Comparison of ENCODE assay signal across 29 mouse cellular contexts in the genomic region with DNA sequence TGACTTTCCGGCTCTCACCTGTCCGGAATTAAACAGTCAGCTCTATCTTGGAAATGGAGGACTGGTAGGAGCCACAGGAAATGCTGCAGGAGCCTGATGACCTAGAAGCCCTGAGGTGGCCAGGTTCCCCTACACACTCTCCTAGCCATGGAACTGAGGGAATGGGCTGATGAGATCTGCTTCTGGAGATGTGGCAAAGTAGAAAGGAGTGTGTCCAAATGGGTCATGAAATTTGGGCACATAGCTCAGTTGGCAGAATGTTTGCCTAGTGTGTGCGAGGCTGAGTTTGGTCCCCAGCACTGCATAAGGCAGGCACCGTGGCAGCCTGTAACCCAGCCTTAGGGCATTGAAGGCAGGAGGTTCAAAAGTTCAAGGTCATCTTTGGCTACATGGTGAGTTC. TPM values are rescaled to one million over a fixed set of nuclear protein-coding genes. Genes with fewer than 3 reads are reported as not detected.
DNase-seq lines count a peak whose midpoint lies in the region; ATAC-seq and TF ChIP-seq lines count a peak whose summit lies in the region.
"Had no signal": no experiment of that assay in that cellular context is flagged by ENCODE, and none has a peak within 500 bp of the region (broad histone marks: within the 10 kb centered on the region; RNA-seq: fewer than 3 reads in every experiment).

No protein-coding gene starts in this region.

- no peaks in the 10 kb centered on the region for H3K79me2 ChIP-seq in liver, adult 2 months (ENCODE audit: control insufficient read depth, insufficient read depth, low read length)

- TF ChIP-seq POLR2A in liver, adult 2 months (IDR thresholded peaks at IDR 0.05; ENCODE audit: extremely low read depth, insufficient read depth, low read length): no peak

- no peak overlapping the region for H3K4me2 ChIP-seq in heart, embryonic 13.5 days
- H3K4me2 ChIP-seq: embryonic facial prominence, embryonic 15.5 days; forebrain, embryonic 13.5 days; heart, embryonic 12.5 days; hindbrain, embryonic 15.5 days; kidney, embryonic 15.5 days; liver, embryonic 11.5 days; lung, embryonic 15.5 days; midbrain, embryonic 13.5 days had no signal

- no peaks in the 10 kb centered on the region for H3K27me3 ChIP-seq in heart, embryonic 13.5 days (replicated peaks)
- no peaks in the 10 kb centered on the region for H3K27me3 ChIP-seq in liver, adult 2 months (ENCODE audit: control insufficient read depth, insufficient read depth, low read length)
- H3K27me3 ChIP-seq: CH12.LX; embryonic facial prominence, embryonic 15.5 days; forebrain, embryonic 13.5 days; heart, embryonic 12.5 days; hindbrain, embryonic 15.5 days; kidney, embryonic 15.5 days; lung, embryonic 15.5 days; midbrain, embryonic 13.5 days had no signal

- ATAC-seq in heart, embryonic 13.5 days (ENCODE audit: extremely low read depth, insufficient number of reproducible peaks, low FRiP score, low TSS enrichment): no peak
- ATAC-seq: forebrain, embryonic 13.5 days; midbrain, embryonic 13.5 days had no signal

- DNase-seq in adrenal gland, adult 2 months: peak; percentile 36
- no peak for DNase-seq in adrenal gland, postnatal 36 days
- DNase-seq in heart, adult 11 months: no peak
- peak; percentile 87 for DNase-seq in liver, adult 2 months (ENCODE audit: extremely low read depth, low read depth, low spot score)
- DNase-seq in liver: no peak
- DNase-seq in right cerebral cortex, postnatal 25 days: no peak
- DNase-seq: cerebellum, adult 8-10 months; kidney, postnatal 25 days; retina, postnatal 1 day; right cerebral cortex, postnatal 14 days; spleen, adult 18-20 months; thymus, postnatal 14 days had no signal

- H3K9me3 ChIP-seq in heart, embryonic 13.5 days: no peaks in the 10 kb centered on the region
- H3K9me3 ChIP-seq: embryonic facial prominence, embryonic 10.5 days; embryonic facial prominence, embryonic 15.5 days; forebrain, embryonic 13.5 days; G1E; heart, embryonic 12.5 days; hindbrain, embryonic 15.5 days; kidney, embryonic 15.5 days; lung, embryonic 15.5 days; megakaryocyte, embryonic 14.5 days; midbrain, embryonic 13.5 days had no signal

- H3K9ac ChIP-seq in heart, embryonic 13.5 days: no peak overlapping the region
- H3K9ac ChIP-seq in liver, adult 2 months (ENCODE audit: low read depth, low read length): no peak overlapping the region
- H3K9ac ChIP-seq: embryonic facial prominence, embryonic 15.5 days; forebrain, embryonic 13.5 days; heart, embryonic 12.5 days; hindbrain, embryonic 15.5 days; kidney, embryonic 15.5 days; lung, embryonic 15.5 days; midbrain, embryonic 13.5 days had no signal

- TF ChIP-seq CTCF in liver, adult 2 months (IDR thresholded peaks at IDR 0.05; ENCODE audit: low read depth, low read length): no peak

- H3K4me1 ChIP-seq in heart, embryonic 13.5 days: peaks cover 34% of the 10 kb centered on the region
- H3K4me1 ChIP-seq in liver, adult 2 months (ENCODE audit: control insufficient read depth, insufficient read depth, low read length): peaks cover 19% of the 10 kb centered on the region
- H3K4me1 ChIP-seq: forebrain, embryonic 13.5 days had no signal

- H3K27ac ChIP-seq in heart, embryonic 13.5 days (replicated peaks): peak overlapping the region; percentile 46; the same call in 1 of the 2 replicates
- H3K27ac ChIP-seq in liver, adult 2 months (replicated peaks; ENCODE audit: insufficient read depth, low read depth, low read length): peak overlapping the region; percentile 14; the same call in 1 of the 2 replicates
- H3K27ac ChIP-seq: embryonic facial prominence, embryonic 10.5 days; embryonic facial prominence, embryonic 15.5 days; forebrain, embryonic 13.5 days; hindbrain, embryonic 15.5 days; kidney, embryonic 15.5 days; lung, embryonic 15.5 days; midbrain, embryonic 13.5 days had no signal

- no peaks in the 10 kb centered on the region for H3K36me3 ChIP-seq in heart, embryonic 13.5 days
- H3K36me3 ChIP-seq in liver, adult 2 months (ENCODE audit: control insufficient read depth, insufficient read depth, low read length): no peaks in the 10 kb centered on the region
- H3K36me3 ChIP-seq: embryonic facial prominence, embryonic 10.5 days; embryonic facial prominence, embryonic 15.5 days; G1E; hindbrain, embryonic 15.5 days; kidney, embryonic 15.5 days; lung, embryonic 15.5 days; midbrain, embryonic 13.5 days had no signal

- no peak overlapping the region for H3K4me3 ChIP-seq in heart, embryonic 13.5 days
- no peak overlapping the region for H3K4me3 ChIP-seq in liver, adult 2 months (ENCODE audit: insufficient read depth, low read depth, low read length)
- H3K4me3 ChIP-seq: embryonic facial prominence, embryonic 10.5 days; embryonic facial prominence, embryonic 15.5 days; forebrain, embryonic 13.5 days; heart, embryonic 12.5 days; hindbrain, embryonic 15.5 days; kidney, embryonic 15.5 days; lung, embryonic 15.5 days; megakaryocyte, embryonic 14.5 days; midbrain, embryonic 13.5 days had no signal

- WGBS in heart, embryonic 13.5 days: 88% methylated on average over 4 of the region's 4 CpGs
- WGBS in liver, adult 2 months: 19% methylated on average over 4 of the region's 4 CpGs

RNA-seq across cellular contexts. Expression of a gene that starts 3.8 kb away (rescaled TPM):
- under 1 TPM in 1 of 2 experiments, not detected in 1; 0.10 TPM for total RNA-seq in adrenal gland, adult 2 months (2021)
- polyA plus RNA-seq in adrenal gland, adult 2 months (2012; rRNA removed): 0.03 TPM in 1 of 2 replicates, not detected in the other
- under 1 TPM; 0.13 to 0.17 TPM for total RNA-seq in adrenal gland, postnatal 36 days (2021)
- 0.05 and 0.11 TPM in 2 replicates for polyA plus RNA-seq in heart, embryonic 13.5 days (2015; fragmentation: Nextera tagmentation; extraction: Ambion mirVana)
- total RNA-seq in liver, adult 2 months (2014; rRNA removed): 0.28 TPM in 1 of 2 replicates, not detected in the other
- polyA plus RNA-seq in liver, adult 2 months (2012; rRNA removed): 0.12 and 0.24 TPM in 2 replicates
- total RNA-seq: G1E; hematopoietic stem cell, adult 5-6 weeks; layer of hippocampus, postnatal 10 days; monocyte, adult 5-6 weeks had no signal
- polyA plus RNA-seq: embryonic facial prominence, embryonic 15.5 days; forebrain, embryonic 13.5 days; G1E; hindbrain, embryonic 15.5 days; lung, embryonic 15.5 days; midbrain, embryonic 13.5 days; neural tube, embryonic 14.5 days had no signal

RNA-seq across cellular contexts. Expression of a gene that starts 53.4 kb away (rescaled TPM):
- under 1 TPM; 0.17 to 0.24 TPM for total RNA-seq in adrenal gland, adult 2 months (2021)
- 0.03 TPM in 2 replicates for polyA plus RNA-seq in adrenal gland, adult 2 months (2012; rRNA removed)
- under 1 TPM; 0.23 to 0.26 TPM for total RNA-seq in adrenal gland, postnatal 36 days (2021)
- polyA plus RNA-seq in heart, embryonic 13.5 days (2015; fragmentation: Nextera tagmentation; extraction: Ambion mirVana): 21.4 and 23.5 TPM in 2 replicates
- total RNA-seq in liver, adult 2 months (2014; rRNA removed): 0.09 TPM in 1 of 2 replicates, not detected in the other
- 0.01 TPM in 1 of 2 replicates, not detected in the other for polyA plus RNA-seq in liver, adult 2 months (2012; rRNA removed)
- total RNA-seq: monocyte, adult 5-6 weeks had no signal
- polyA plus RNA-seq: forebrain, embryonic 13.5 days had no signal

Comparison
In these comparisons a context has a peak if more than half of its experiments do, and no peak if none do; other contexts are left out.
1. DNase-seq: peak in adrenal gland, adult 2 months (single experiment) and liver, adult 2 months (single experiment); none in adrenal gland, postnatal 36 days (0 of 2), heart, adult 11 months (single experiment), liver (single experiment) and right cerebral cortex, postnatal 25 days (single experiment).